Mouse (Mus musculus) kidney, adult 2 months (tissue): ENCODE measurements around the gene Rdh19. TPM values are rescaled to one million over a fixed set of nuclear protein-coding genes. Genes with fewer than 3 reads are reported as not detected.
A peak's percentile ranks its signal among the peaks of the same experiment; 100 is the strongest.
"Not testable (repeated sequence)": the region's sequence is repeated elsewhere in the genome, so short reads cannot be mapped to it uniquely, and the experiment has no call there.

ENCODE experiments used
- DNase-seq: peaks from one replicate; pipeline ENCODE4 v3.0.0; 2021
- H3K27ac ChIP-seq: fragments of 200-500 bp; 2 replicates; pipeline ENCODE4 v1.5.1; 2012; ENCODE audit warnings: low read depth, low read length, control low read depth, inconsistent platforms; ENCODE audit not compliant: insufficient read depth
- H3K27me3 ChIP-seq: fragments of 200-500 bp; replicated peaks from 2 replicates; pipeline ENCODE4 v1.6.1; 2012; ENCODE audit warnings: mild to moderate bottlenecking, moderate library complexity, low read length, inconsistent platforms; ENCODE audit not compliant: control insufficient read depth, insufficient read depth
- H3K36me3 ChIP-seq: fragments of 200-500 bp; 2 replicates; pipeline ENCODE4 v1.6.1; 2012; ENCODE audit warnings: mild to moderate bottlenecking, moderate library complexity, low read length, inconsistent platforms; ENCODE audit not compliant: control insufficient read depth, insufficient read depth
- H3K4me1 ChIP-seq: fragments of 200-500 bp; 2 replicates; pipeline ENCODE4 v1.6.1; 2011; ENCODE audit warnings: low read length; ENCODE audit not compliant: control insufficient read depth, insufficient read depth
- H3K4me3 ChIP-seq: fragments of 200-500 bp; 2 replicates; pipeline ENCODE4 v1.5.1; 2011; ENCODE audit warnings: mild to moderate bottlenecking, low read depth, low read length, control low read depth; ENCODE audit not compliant: insufficient read depth
- CTCF ChIP-seq: fragments of 200-500 bp; conservative IDR thresholded peaks from 2 replicates; pipeline ENCODE4 v1.5.1; 2011; ENCODE audit warnings: low read depth, mild to moderate bottlenecking, control low read depth, low read length, moderate library complexity, mixed read lengths; ENCODE audit not compliant: insufficient read depth, insufficient read length
- POLR2A ChIP-seq: fragments of 200-500 bp; IDR thresholded peaks from one replicate; pipeline ENCODE4 v1.6.1; 2011; ENCODE audit warnings: low read depth, low read length, control low read depth
- WGBS: fragments of 180-500 bp; shearing (Covaris S2); methylation state at CpG from one replicate; pipeline ENCODE4 v1.1.7; 2018; 5-methylcytosine and 5-hydroxymethylcytosine counted together
- polyA plus RNA-seq: library from polyadenylated mRNA; depleted of rRNA; stranded (reverse); fragments of >200 nt; gene quantifications from 2 replicates; pipeline ENCODE4 v1.2.3, GENCODE M21; 2012; rRNA removed

The Rdh19 gene
- 1.6 and 2.0 TPM in 2 replicates for polyA plus RNA-seq

DNA sequence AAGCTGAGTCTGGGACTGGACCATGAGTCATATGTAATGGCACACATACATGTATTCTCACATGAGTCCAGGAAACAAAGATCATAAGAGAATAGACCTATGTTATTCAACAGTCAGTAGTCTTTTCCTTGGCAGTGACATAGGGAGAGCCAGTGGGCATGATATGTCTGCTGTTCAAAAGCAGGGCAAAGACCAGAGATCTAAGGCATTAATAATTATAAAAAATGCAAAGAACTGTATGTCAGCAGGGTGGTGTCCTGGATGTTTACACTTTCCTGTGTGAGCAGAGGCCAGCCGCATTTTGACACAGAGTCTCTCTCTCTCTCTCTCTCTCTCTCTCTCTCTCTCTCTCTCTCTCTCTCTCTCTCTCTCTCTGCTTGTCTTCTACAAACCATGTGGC lies at the start of gene Rdh19:
Rdh19 (plus strand) TSS at position 301 of the 400 bp plus-strand sequence.
- Histone ChIP-seq H3K27me3 (no peaks in the 10 kb centered on the region), H3K27ac (no peak within 1 kb of the TSS), H3K4me3 (no peak within 1 kb of the TSS), H3K36me3 (no peaks in the 10 kb centered on the region), H3K4me1 (peaks cover 20% of the 10 kb centered on the region)
- TF ChIP-seq CTCF (no peak), POLR2A (no peak)
- no peak for DNase-seq
- 65% methylated on average over 1 of the region's 1 CpGs for WGBS

DNA sequence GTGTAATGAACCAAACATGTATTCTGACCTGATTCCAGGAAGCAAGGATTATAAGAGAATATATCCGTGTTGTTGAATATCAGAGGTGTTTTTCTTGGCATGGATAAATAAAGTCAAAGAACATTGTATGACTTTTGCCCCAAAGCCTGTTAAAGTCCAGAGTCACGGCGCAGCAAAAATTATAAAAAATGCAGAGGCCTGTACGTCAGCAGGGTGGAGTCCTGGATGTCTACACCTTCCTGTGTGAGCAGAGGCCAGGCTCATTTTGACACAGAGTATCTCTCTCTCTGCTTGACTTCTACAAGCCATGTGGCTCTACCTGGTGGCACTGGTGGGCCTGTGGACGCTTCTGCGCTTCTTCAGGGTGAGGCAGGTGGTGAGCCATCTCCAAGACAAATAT lies 48.8 kb upstream of the Rdh19 start, which contains the start of gene Rdh16:
Rdh16 (plus strand) TSS at position 262 of the 400 bp plus-strand sequence.
- 51% methylated on average over 6 of the region's 6 CpGs for WGBS
- Histone ChIP-seq H3K27me3 (no peaks in the 10 kb centered on the region), H3K36me3 (no peaks in the 10 kb centered on the region), H3K27ac (peak within 1 kb of the TSS; percentile 91), H3K4me1 (peaks cover 8% of the 10 kb centered on the region; the same call in 1 of the 2 replicates), H3K4me3 (peak within 1 kb of the TSS; percentile 56)
- peak; percentile 89 for DNase-seq
- peak; percentile 41 for TF ChIP-seq POLR2A
- TF ChIP-seq CTCF, result no peak

DNA sequence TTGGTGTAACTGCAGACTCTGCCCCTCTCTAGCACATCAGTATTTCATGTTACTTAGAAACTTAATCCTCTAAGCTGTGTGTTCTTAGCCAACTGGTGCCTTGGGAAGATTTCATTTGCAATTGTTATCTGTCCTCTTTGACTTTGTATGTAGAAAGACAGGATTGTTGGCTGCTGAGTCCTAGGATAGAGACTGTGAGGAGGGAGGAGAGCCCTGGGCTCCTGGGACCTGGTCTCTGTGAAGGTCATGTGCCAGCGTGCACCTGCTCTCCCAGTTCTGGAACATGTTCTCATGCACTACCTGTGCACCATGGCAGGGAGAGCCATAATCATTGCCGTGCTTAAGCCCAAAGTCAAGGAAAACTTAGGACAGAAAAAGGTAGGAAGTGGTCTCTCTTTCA lies 48.1 kb upstream of the Rdh19 start:
- no peaks in the 10 kb centered on the region for H3K36me3 ChIP-seq
- H3K27ac ChIP-seq, result peak overlapping the region; percentile 91
- TF ChIP-seq CTCF (no peak), POLR2A (no peak)
- DNase-seq, result peak; percentile 47
- H3K4me3 ChIP-seq, result peak overlapping the region; percentile 56
- 40% methylated on average over 2 of the region's 2 CpGs for WGBS
- H3K4me1 ChIP-seq, result peaks cover 8% of the 10 kb centered on the region; the same call in 1 of the 2 replicates
- H3K27me3 ChIP-seq, result no peaks in the 10 kb centered on the region

DNA sequence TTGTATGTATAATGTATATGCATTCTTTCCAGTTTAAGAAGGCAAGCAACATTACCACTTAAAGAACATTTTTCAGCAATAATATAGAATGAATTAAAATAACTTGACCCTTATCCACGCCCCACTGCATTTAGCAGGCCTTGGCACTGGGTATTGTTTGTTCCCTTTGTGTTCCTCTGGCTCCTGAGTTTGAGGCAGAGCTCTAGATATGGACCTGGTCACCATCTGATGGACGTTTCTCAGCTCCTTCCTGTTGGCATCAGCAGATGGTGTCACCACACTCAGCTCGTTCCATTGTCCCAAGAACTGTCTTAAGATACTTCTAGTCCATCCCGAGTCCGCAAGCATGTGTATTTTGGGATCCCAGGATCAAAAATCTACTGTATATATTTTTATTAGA lies 47.5 kb upstream of the Rdh19 start:
- no peaks in the 10 kb centered on the region for H3K27me3 ChIP-seq
- no peaks in the 10 kb centered on the region for H3K36me3 ChIP-seq
- H3K4me3 ChIP-seq, result peak overlapping the region; percentile 12; the same call in 1 of the 2 replicates
- no peak for DNase-seq
- H3K4me1 ChIP-seq, result peaks cover 8% of the 10 kb centered on the region; the same call in 1 of the 2 replicates
- TF ChIP-seq CTCF (no peak), POLR2A (no peak)
- no peak overlapping the region for H3K27ac ChIP-seq
- 64% methylated on average over 5 of the region's 5 CpGs for WGBS

DNA sequence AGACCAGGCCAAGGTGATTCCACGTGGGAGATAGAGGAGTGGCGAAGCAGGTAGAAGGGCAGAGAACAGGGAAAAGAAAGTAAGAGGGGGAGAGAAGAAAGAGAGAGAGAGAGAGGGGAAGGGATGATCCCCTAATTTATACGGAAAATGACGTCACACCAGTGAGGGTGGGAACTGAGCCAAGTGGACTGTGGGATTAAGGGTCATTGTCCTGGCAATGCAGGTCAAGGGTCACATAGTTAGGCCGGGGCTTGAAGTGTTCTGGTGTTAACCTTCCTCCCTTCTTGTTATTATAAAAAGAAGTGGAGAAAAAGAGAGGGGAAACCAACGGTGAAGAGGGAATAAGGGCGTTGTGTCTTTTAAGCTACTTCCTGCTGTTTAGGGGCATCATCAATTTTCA lies 45.3 kb upstream of the Rdh19 start:
- no peak for TF ChIP-seq CTCF
- TF ChIP-seq POLR2A, result no peak
- no peak overlapping the region for H3K27ac ChIP-seq
- no peaks in the 10 kb centered on the region for H3K36me3 ChIP-seq
- no peak overlapping the region for H3K4me3 ChIP-seq
- H3K4me1 ChIP-seq, result peaks cover 8% of the 10 kb centered on the region; the same call in 1 of the 2 replicates
- H3K27me3 ChIP-seq, result no peaks in the 10 kb centered on the region
- peak; percentile 75 for DNase-seq
- WGBS, result 52% methylated on average over 7 of the region's 7 CpGs

DNA sequence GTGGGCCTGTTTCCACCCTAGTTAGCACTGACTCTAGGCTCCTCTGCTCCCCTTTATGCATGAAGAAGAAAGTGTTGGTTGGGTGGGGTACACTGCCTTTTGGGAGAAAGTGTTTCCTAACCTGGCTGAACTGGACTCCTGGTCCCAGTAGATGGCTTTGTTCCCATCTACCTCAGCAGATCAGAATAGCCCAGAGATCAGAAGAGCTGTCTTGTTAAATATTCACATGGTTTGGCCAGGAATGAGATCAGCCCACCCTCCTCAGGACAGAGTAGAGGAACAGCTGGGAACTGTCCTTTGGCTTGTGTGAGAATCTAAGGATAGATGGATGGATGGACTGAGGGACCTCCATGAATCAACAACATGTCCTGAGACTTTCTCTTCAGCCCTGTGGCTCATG lies 33.8 kb upstream of the Rdh19 start:
- peak; percentile 73 for DNase-seq
- peaks cover 20% of the 10 kb centered on the region for H3K4me1 ChIP-seq
- H3K36me3 ChIP-seq, result no peaks in the 10 kb centered on the region
- no peaks in the 10 kb centered on the region for H3K27me3 ChIP-seq
- no peak overlapping the region for H3K27ac ChIP-seq
- H3K4me3 ChIP-seq, result no peak overlapping the region
- TF ChIP-seq CTCF (no peak), POLR2A (no peak)

DNA sequence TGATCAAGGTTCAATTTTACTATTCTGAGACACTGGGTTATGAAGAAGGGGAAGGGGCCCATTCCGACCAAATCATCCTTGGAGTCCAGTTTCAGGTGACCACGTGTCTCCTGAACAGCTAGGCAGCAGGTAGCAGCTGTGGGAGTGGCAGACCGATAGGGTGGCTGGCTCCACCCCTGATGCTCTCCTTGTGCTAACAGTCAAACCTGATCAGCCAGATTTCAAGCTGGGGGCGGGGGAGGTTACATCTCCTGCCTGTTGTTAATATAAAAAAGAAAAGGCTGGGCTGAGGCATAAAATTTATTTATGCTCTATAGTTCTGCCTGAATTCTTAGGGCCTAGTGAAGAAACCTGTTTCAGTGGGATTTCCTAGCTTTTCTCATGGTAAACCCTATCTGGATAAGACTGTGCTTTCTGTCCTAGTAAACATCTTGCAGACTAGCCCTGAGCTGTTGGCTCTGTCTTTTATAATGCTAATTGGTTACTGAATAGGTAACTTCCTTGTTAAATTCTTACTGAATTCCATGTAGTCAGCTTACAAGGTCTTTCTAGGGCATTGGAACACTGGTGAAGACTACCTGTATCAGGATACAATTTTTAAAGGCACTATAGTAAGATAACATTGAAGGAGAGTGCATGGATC lies 32.3 kb upstream of the Rdh19 start:
- not testable (repeated sequence) for H3K27me3 ChIP-seq, H3K4me3 ChIP-seq, H3K36me3 ChIP-seq
- WGBS, result 43% methylated on average over 4 of the region's 4 CpGs
- Histone ChIP-seq H3K27ac (peak overlapping the region; percentile 71), H3K4me1 (peaks cover 20% of the 10 kb centered on the region)
- peak; percentile 62 for DNase-seq

DNA sequence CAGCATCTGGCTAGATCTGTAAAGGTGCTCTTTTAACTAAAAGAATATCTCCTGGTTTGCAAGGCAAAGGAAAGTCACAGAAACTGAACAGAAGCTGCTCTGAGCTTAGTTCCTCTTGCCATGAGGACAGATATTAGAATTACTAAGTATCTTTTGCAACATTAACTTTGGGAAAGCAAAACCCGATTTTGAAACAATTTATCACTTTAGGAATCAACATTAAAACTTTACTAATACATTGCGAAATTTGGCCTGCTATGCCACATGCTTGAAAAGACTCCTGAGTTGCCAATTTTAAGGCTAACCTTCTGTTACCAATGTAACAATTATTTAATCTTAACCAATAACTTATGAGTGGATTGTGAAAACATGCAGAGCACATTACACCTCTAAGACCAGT lies 27.9 kb upstream of the Rdh19 start:
- 86% methylated on average over 2 of the region's 2 CpGs for WGBS
- not testable (repeated sequence) for DNase-seq, H3K36me3 ChIP-seq, H3K4me1 ChIP-seq, H3K27ac ChIP-seq, H3K4me3 ChIP-seq, H3K27me3 ChIP-seq
